Mouse (Mus musculus) olfactory bulb, adult 2 months (tissue): ENCODE data around the gene Itpk1.

Experiments
- CTCF ChIP-seq: fragments of 200-500 bp; IDR thresholded peaks from 2 replicates; pipeline ENCODE4 v1.5.1; 2012; ENCODE audit warnings: low read depth, mild to moderate bottlenecking, low read length, moderate library complexity; ENCODE audit not compliant: insufficient read depth
- POLR2A ChIP-seq: fragments of 200-500 bp; IDR thresholded peaks from 2 replicates; pipeline ENCODE4 v1.6.1; 2012; ENCODE audit warnings: mild to moderate bottlenecking, low read depth, low read length, moderate library complexity; ENCODE audit not compliant: insufficient read depth

DNA sequence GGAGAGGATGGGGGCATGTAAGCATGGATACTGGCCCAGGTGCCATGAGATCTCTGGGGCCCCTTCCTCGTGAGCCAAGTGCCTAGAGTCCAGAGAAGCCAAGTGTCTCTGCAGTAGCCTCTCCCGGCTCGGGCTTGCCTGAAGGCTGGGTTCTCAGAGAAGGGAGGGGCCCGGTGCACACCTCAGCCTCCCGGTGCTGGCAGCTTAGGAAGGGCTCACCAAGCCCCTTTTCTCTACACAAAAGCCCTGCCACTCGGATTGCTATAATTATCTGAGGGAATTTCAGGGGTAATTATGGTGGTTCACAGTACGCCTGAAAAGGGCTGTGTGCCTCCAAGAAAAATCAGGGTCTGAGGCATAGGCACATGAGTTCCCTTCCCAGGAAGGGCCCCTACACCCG, 102.9 kb downstream of the Itpk1 start:
- TF ChIP-seq CTCF (no peak), POLR2A (no peak)
